Mouse (Mus musculus) brain, embryonic 14.5 days (tissue): Measurements from ENCODE around the gene Lrrc8a. TPM values are rescaled to one million over a fixed set of nuclear protein-coding genes. Genes with fewer than 3 reads are reported as not detected.

ENCODE experiments used
- DNase-seq: peaks from one replicate; pipeline ENCODE4 v3.0.0-alpha.2; 2011; ENCODE audit warnings: low read depth
- CTCF ChIP-seq: fragments of 200-500 bp; IDR thresholded peaks from 2 replicates; pipeline ENCODE4 v1.5.1; 2012; ENCODE audit warnings: inconsistent platforms, mild to moderate bottlenecking, moderate library complexity, borderline replicate concordance; ENCODE audit not compliant: insufficient read depth, insufficient read length; ENCODE audit errors: extremely low read depth
- POLR2A ChIP-seq: fragments of 200-500 bp; IDR thresholded peaks from 2 replicates; pipeline ENCODE4 v1.6.1; 2012; ENCODE audit warnings: mild to moderate bottlenecking, inconsistent platforms, borderline replicate concordance; ENCODE audit not compliant: poor library complexity, insufficient read depth, insufficient read length, severe bottlenecking; ENCODE audit errors: extremely low read depth
- polyA plus RNA-seq: library from polyadenylated mRNA; depleted of rRNA; stranded (reverse); fragments of >200 nt; gene quantifications from 2 replicates; pipeline ENCODE4 v1.2.3, GENCODE M21; 2012

The Lrrc8a gene
- polyA plus RNA-seq, 1 experiment = 42.4 TPM

DNA sequence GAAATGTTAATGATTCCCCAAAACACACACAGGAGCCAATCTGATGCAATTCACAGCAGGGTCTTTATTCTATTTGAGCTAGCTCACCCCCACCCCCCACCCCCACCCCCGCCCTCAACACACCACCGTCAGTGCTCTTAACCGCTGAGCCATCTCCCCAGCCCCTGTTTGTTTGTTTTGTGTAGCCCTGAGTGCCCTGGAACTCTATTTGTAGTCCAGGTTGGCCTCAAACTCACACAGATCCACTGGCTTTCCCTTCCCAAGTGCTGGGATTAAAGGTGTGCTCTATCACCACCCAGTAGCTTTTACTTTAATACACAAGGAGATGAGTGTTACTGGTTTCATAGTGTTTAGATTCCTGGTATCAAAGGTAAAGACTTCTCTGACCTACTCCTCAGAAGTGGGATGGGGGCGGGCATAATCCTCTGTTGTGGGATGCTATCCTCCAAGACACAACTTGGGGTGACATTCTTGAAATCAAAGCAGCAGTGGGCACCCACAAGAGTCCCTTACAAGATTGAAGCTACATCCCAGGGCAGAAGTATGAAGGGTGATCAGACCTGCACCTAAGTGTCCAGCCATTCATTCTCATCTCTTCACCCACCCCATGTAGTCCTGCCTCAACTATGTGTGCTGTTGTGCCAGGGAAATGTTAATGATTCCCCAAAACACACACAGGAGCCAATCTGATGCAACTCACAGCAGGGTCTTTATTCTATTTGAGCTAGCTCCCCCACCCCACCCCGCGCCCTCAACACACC, 25.9 kb upstream of the Lrrc8a start:
- no peak for DNase-seq
- TF ChIP-seq CTCF = no peak
- no peak for TF ChIP-seq POLR2A

DNA sequence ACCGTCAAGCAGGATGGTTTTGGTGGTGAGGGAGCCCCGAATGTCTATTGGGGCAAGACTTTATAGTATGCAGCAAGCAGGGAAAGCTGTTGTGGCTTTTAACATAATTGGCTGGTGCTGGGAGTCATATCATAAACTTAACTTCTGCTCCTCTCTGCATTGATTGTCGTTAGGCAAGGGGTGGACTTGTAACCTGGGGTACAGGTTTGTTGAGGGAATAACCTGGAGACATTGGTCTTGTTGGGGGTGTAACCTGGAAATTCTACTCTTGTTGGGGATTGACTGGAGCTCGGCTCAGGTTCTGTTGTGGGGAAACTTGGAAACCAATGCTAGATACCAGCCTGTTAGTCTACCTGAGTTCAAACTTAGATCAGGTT, 25.4 kb upstream of the Lrrc8a start:
- no peak for TF ChIP-seq CTCF
- TF ChIP-seq POLR2A = no peak
- DNase-seq = no peak

DNA sequence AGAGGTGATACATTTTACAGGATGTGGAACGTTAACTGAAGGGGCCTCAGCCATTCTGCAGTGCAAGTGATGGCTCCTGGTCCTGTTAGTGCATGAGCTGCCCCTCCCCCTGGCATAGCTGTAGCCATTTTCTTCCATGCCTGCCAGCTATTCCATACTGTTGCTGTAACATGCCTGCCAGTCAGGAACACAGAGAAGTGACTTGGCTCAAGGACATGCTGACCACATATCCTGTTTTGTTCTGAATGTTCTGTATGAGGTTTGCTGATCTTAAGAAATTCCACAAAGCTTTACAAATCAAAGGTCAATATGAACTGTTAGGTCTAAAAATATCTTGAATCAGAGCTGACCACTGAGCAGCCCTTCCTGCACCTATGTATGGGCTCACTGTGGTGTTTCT, 24.6 kb upstream of the Lrrc8a start:
- TF ChIP-seq CTCF = no peak
- no peak for TF ChIP-seq POLR2A
- DNase-seq = no peak

DNA sequence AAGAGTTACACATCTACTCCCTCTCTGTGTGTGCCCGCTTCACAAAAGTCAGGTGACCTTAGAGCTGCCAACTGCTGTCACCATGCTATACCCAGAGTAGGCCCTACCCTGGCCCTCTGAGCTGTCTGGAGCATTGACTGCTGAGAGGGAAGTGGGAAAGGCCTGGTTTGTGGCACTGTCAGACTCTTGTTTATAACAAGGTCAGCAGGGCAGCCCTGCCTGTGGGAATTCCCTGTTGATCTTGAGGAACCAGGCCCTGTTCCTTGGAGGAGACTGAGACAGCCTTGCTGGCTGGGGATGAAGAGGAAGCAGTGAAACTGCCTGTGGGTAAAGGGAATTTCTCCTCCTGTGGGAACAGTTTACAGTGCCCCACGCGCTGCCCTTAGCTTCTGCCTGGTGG, 22.8 kb upstream of the Lrrc8a start:
- no peak for TF ChIP-seq CTCF
- TF ChIP-seq POLR2A = no peak
- no peak for DNase-seq

DNA sequence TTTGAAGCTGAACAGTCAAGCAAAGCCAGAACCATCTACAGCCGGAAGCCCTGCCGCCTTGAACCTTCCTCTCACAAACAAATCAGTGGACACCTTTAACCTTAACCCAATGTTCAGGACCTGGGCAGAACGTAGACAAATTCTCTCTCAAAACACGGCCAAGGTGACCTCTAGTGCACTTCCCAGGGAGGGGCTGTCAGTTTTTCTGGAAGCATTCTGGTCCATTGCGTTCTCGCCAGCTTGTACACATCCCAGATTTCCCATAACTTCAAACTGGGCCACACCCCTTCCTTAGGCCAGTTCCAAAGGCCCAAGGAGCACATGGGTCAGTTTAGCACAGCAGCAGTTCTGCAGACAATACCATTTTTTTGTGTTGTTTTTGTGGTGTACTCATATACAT, 22.0 kb upstream of the Lrrc8a start:
- no peak for DNase-seq
- no peak for TF ChIP-seq POLR2A
- no peak for TF ChIP-seq CTCF

DNA sequence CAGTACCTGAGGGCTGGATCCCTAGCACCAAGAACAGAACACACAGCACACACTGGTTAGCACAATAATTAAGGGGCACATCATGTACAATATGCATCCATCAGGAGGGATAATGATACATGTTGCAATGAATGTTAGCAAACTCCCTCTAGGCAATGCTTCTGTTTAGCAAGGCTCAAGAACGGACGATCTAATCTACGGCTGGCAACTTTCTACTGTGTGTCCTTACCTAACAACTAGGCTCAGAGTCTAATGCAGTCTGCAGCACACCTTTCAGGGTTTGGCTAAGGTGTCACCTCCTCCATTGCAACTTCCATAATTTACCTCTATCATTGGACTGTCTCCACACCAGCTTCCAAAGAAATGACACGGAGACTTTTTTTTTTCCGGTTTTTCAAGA, 21.2 kb upstream of the Lrrc8a start:
- DNase-seq = no peak
- TF ChIP-seq POLR2A (no peak), CTCF (no peak)

DNA sequence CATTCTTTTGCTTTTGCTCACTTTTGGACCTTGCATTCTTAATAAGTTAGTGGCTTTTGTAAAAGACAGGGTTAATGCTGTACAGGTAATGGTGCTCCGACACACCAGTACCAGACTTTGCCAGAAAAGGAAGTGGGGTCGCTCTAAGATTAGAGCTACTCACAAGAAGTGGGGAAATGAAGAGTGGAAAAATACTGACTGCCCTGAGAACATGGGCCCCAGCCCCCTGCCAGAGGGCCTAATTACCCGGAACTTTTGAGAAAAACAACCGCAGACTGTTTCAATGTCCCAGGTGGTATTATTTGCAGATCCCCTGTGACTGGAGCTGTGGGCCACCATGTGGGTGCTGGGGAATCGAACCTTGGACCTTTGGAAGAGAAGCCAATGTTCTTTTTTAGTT, 1.9 kb upstream of the Lrrc8a start:
- DNase-seq = no peak
- TF ChIP-seq CTCF (no peak), POLR2A (no peak)

DNA sequence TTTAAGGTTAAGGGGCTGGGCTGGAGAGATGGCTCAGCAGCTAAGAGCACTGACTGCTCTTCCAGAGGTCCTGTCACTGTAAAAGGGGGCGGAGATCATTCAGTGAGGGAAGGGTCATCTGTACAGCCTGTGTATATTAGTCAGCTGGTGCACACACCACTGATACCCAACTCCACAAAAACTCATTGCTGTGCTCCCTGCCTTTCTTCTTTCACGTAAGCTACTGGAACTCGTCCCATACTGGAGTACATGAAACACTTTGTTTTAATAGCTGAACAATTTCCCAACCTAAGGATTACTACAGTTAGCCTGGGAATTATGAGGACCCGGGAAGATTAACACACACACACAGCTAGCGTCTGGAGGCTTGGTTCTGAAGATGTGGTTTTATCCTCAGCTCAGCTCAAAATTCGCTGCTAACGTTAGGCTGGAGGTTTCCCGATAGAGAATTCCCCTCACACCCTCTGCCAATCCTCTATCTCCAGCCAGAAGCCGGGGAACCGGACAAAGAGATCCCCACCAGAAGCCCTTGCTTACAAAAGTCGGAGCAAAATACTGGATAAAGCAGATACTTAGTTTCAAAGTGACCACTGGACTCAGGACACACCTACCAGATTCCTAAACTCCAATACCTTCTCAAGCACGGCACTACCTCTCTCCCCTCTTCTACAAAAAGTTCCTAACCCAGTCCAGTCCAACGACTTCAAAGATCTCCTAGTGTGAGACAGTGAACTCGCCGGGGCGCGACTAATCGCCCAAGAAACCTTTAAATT, 903 bp upstream of the Lrrc8a start:
- TF ChIP-seq POLR2A (no peak), CTCF (no peak)
- DNase-seq = peak; percentile 33

DNA sequence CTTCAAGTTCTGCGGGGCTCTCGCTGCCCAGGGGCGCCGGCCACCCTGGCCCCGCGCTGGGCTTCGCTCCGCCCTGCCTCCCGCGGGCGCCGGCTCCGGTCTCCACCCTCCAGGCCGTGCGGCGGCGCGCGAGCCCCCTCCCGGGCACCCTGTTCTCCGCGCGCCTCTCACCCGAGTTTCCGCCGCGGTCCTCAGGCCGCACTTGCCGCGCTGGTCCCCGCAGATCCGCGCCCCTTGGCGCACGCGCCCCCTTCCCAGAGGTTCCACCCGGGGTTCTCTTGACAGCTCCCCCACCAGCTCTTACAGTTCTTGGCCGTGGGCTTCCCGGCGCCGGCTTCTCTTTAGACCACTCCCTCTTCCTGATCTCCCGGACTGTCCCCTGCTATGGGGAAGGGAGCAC, 366 bp downstream of the Lrrc8a start:
- no peak for TF ChIP-seq POLR2A
- TF ChIP-seq CTCF = no peak
- no peak for DNase-seq

DNA sequence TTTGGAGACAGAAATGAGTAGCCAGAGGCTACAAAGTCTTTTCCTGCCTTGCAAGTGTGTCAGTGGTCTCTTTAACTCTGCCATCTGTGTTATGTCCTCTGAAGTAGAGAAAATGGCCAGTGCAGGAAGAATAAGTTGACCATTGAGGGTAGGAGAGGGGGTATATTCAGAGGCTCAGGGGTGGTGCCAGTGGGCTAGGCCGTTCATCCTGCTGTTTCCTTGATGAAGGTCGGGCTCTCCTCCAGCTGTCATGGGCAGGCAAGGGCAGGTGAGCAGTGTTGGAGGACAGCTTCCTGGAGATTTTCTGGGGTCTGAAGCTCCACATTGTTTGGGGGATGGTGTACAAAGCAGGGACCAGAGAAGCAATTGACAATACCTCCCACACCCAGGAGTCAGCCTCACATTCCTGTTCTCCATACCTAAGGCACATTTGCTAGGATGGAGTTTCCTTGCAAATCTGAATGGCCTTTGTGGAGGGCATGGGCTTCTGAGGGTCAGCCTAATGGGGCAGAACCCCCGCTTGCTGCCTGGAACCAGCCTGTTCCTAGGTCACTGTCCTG, 1.5 kb downstream of the Lrrc8a start:
- TF ChIP-seq CTCF (no peak), POLR2A (no peak)
- no peak for DNase-seq

DNA sequence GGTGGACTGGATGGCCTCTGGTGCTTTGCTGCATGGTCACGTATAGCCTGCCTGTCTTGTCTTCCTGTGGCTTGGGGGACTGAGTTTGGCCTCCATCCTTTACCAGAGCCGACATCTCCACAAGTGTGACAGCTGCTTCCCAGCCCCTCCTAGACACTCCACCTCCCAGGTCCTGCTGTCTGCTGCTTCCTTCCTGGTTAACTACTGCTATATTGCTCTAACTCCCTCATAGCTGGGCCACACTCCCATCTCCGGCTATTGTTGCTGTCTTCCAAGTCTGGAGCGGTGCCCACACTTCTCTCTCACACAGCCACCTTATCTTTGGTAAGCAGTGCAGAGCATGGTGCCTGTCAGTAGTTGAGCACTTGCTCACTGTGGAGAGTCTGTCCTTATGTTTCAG, 2.3 kb downstream of the Lrrc8a start:
- no peak for TF ChIP-seq POLR2A
- no peak for TF ChIP-seq CTCF
- no peak for DNase-seq
